Mouse (Mus musculus) limb, embryonic 11.5 days (tissue): Measurements from ENCODE around the gene Mal. TPM values are rescaled to one million over a fixed set of nuclear protein-coding genes. Genes with fewer than 3 reads are reported as not detected.

Experiments used
- ATAC-seq: fragments of 200-750 bp; cut with Nextera tagmentation; 2 replicates; pipeline ENCODE4 v1.8.0; 2017; ENCODE audit warnings: low read depth; ENCODE audit not compliant: insufficient number of reproducible peaks, low FRiP score, low TSS enrichment
- DNase-seq: peaks from one replicate; pipeline ENCODE4 v3.0.0-alpha.2; 2015; ENCODE audit warnings: low spot score
- H3K27ac ChIP-seq: fragments of 300-500 bp; sonication (generic); replicated peaks from 2 replicates; pipeline ENCODE4 v1.5.1; 2014; ENCODE audit warnings: low read depth, mild to moderate bottlenecking, low read length
- H3K27me3 ChIP-seq: fragments of 300-500 bp; sonication (generic); 2 replicates; pipeline ENCODE4 v1.6.1; 2014; ENCODE audit warnings: mild to moderate bottlenecking, low read length, mixed read lengths; ENCODE audit not compliant: control insufficient read depth, insufficient read depth
- H3K36me3 ChIP-seq: fragments of 300-500 bp; sonication (generic); 2 replicates; pipeline ENCODE4 v1.6.1; 2014; ENCODE audit warnings: mild to moderate bottlenecking, low read length, moderate library complexity, mixed read lengths; ENCODE audit not compliant: control insufficient read depth, insufficient read depth
- H3K4me1 ChIP-seq: fragments of 300-500 bp; sonication (generic); 2 replicates; pipeline ENCODE4 v1.6.1; 2014; ENCODE audit warnings: low read length, mixed read lengths; ENCODE audit not compliant: control insufficient read depth, insufficient read depth
- H3K4me2 ChIP-seq: fragments of 300-500 bp; sonication (generic); 2 replicates; pipeline ENCODE4 v1.6.1; 2014; ENCODE audit warnings: low read depth, mild to moderate bottlenecking, moderate library complexity; ENCODE audit not compliant: severe bottlenecking
- H3K4me3 ChIP-seq: fragments of 300-500 bp; sonication (generic); 2 replicates; pipeline ENCODE4 v1.5.1; 2014; ENCODE audit warnings: low read depth, low read length
- H3K9ac ChIP-seq: fragments of 300-500 bp; sonication (generic); 2 replicates; pipeline ENCODE4 v1.6.1; 2014; ENCODE audit warnings: mild to moderate bottlenecking, low read length
- H3K9me3 ChIP-seq: fragments of 300-500 bp; sonication (generic); 2 replicates; pipeline ENCODE4 v1.6.1; 2016; ENCODE audit warnings: low read length; ENCODE audit not compliant: control insufficient read depth
- WGBS: fragments of 180-500 bp; shearing (Covaris S2); extraction: QIAGEN DNeasy Blood & Tissue Kit; methylation state at CpG from one replicate; pipeline ENCODE4 v1.1.7; 2014; 5-methylcytosine and 5-hydroxymethylcytosine counted together
- polyA plus RNA-seq: library from polyadenylated mRNA; unstranded; fragments of >200 nt; fragmentation: Nextera tagmentation; extraction: Ambion mirVana; gene quantifications from 2 replicates; pipeline ENCODE4 v1.2.1, GENCODE M21; 2014

The Mal gene
- polyA plus RNA-seq, 1 experiment from 2014 or later = 0.20 TPM

GRCm38 (mm10) chr2:127587514-127587844 is 69.0 kb downstream of the Mal start:
- peak overlapping the region; percentile 74; the same call in 1 of the 2 replicates for H3K27ac ChIP-seq
- ATAC-seq = 0 out of 2 replicates have a peak, but pooled peaks have one; percentile 23
- peaks cover 3% of the 10 kb centered on the region; the same call in 1 of the 2 replicates for H3K4me1 ChIP-seq
- peaks cover 3% of the 10 kb centered on the region; the same call in 1 of the 2 replicates for H3K36me3 ChIP-seq
- H3K27me3 ChIP-seq = no peaks in the 10 kb centered on the region
- peak overlapping the region; percentile 93 for H3K9ac ChIP-seq
- no peaks in the 10 kb centered on the region for H3K9me3 ChIP-seq
- DNase-seq = no peak
- under 1% methylated on average over 22 of the region's 22 CpGs for WGBS
- peak overlapping the region; percentile 90 for H3K4me3 ChIP-seq
- H3K4me2 ChIP-seq = peak overlapping the region; percentile 55

- Histone ChIP-seq H3K27me3 (no peaks in the 10 kb centered on the region), H3K4me2 (peak within 1 kb of the TSS; percentile 55), H3K36me3 (peaks cover 3% of the 10 kb centered on the region; the same call in 1 of the 2 replicates), H3K9ac (peak within 1 kb of the TSS; percentile 93), H3K27ac (peak within 1 kb of the TSS; percentile 74; the same call in 1 of the 2 replicates), H3K4me3 (peak within 1 kb of the TSS; percentile 90), H3K4me1 (peaks cover 3% of the 10 kb centered on the region; the same call in 1 of the 2 replicates), H3K9me3 (no peaks in the 10 kb centered on the region)
- WGBS = 5% methylated on average over 39 of the region's 39 CpGs
- DNase-seq (peak; percentile 93), ATAC-seq (peak; percentile 84)
These were observed 69.6 kb downstream of the Mal start, which contains the start of the genes Zfp661 and Mrps5 for GRCm38 (mm10) chr2:127586694-127587513. Zfp661 (minus strand) TSS chr2:127587094. Mrps5 (plus strand) TSS chr2:127587222.

GRCm38 (mm10) chr2:127584436-127584858 is 72.0 kb downstream of the Mal start:
- Histone ChIP-seq H3K4me2 (peak overlapping the region; percentile 77), H3K4me1 (peaks cover 3% of the 10 kb centered on the region; the same call in 1 of the 2 replicates), H3K9ac (peak overlapping the region; percentile 69), H3K27me3 (no peaks in the 10 kb centered on the region), H3K36me3 (no peaks in the 10 kb centered on the region), H3K27ac (no peak overlapping the region), H3K4me3 (peak overlapping the region; percentile 62), H3K9me3 (no peaks in the 10 kb centered on the region)
- WGBS = 1% methylated on average over 24 of the region's 24 CpGs
- DNase-seq = peak; percentile 95
- peak; percentile 82 for ATAC-seq

Other genes starting within 250 kb of the Mal start
- gene Gpat2, start 231.5 kb downstream of the Mal start, polyA plus RNA-seq = 0.09 TPM in 1 of 2 replicates, not detected in the other
- 20.7 and 28.3 TPM in 2 replicates for gene Fahd2a, start 212.1 kb downstream of the Mal start, polyA plus RNA-seq
- gene Kcnip3, start 134.6 kb downstream of the Mal start, polyA plus RNA-seq = 2.2 and 2.6 TPM in 2 replicates
- 1.5 and 1.6 TPM in 2 replicates for gene Prom2, start 115.2 kb downstream of the Mal start, polyA plus RNA-seq
- gene Zfp661, start 69.6 kb downstream of the Mal start, polyA plus RNA-seq = 5.5 and 7.2 TPM in 2 replicates
- 161 and 164 TPM in 2 replicates for gene Mrps5, start 69.5 kb downstream of the Mal start, polyA plus RNA-seq
- 1.4 and 2.0 TPM in 2 replicates for gene Mall, start 73.2 kb upstream of the Mal start, polyA plus RNA-seq
- gene Nphp1, start 132.2 kb upstream of the Mal start, polyA plus RNA-seq = 36.3 and 36.5 TPM in 2 replicates
- 17.6 and 19.6 TPM in 2 replicates for gene Mtln, start 135.8 kb upstream of the Mal start, polyA plus RNA-seq
- 50.2 and 55.2 TPM in 2 replicates for gene Bub1, start 175.2 kb upstream of the Mal start, polyA plus RNA-seq
- 0.31 and 0.47 TPM in 2 replicates for gene Acoxl, start 182.2 kb upstream of the Mal start, polyA plus RNA-seq